Mouse (Mus musculus): ENCODE results near the gene Zp2. TPM values are rescaled to one million over a fixed set of nuclear protein-coding genes. Genes with fewer than 3 reads are reported as not detected.

The Zp2 gene
- total and polyA plus RNA-seq, 2 experiments from 2014 or later = not detected

DNA sequence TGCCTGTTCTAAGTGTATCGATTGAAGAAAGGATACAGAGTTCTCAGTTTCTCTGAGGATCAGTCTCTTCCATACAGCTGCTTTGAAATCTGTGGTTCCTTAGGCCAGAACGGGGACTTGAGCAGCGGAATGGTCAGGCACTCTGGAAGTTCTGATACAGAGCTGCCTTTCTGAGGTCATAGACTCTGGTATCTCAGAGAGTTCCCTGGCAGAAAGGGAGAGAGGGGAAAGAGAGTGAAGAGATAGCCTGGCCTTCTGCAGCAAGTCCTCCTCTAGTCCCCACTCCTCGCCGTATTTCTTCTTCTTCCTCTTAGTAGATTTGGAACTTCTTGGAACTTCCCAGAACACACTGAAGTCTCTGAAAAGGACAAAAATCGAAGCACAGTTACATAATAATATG is 49.9 kb downstream of the Zp2 start, which contains the start of gene Dnah3:
TSS of gene Dnah3 (minus strand) at position 101 of the 400 bp plus-strand sequence.
- H3K9me3 ChIP-seq (ENCODE audit: low read length) = no peaks in the 10 kb centered on the region
- ATAC-seq (ENCODE audit: low FRiP score) (no peak), DNase-seq (ENCODE audit: low spot score) (no peak)
- H3K27me3 ChIP-seq (ENCODE audit: insufficient read depth, low read length) = no peaks in the 10 kb centered on the region
- no peaks in the 10 kb centered on the region for H3K36me3 ChIP-seq (ENCODE audit: insufficient read depth, low read length)
- no peak within 1 kb of the TSS for H3K4me3 ChIP-seq (ENCODE audit: low read depth, low read length)
- H3K4me1 ChIP-seq (ENCODE audit: insufficient read depth, low read length) = no peaks in the 10 kb centered on the region
- H3K27ac ChIP-seq (ENCODE audit: low read depth, low read length) = no peak within 1 kb of the TSS
- no peak for TF ChIP-seq CTCF (IDR thresholded peaks at IDR 0.05)
- H3K4me2 ChIP-seq (ENCODE audit: low read depth, low read length, poor library complexity, severe bottlenecking) = no peak within 1 kb of the TSS
- no peak within 1 kb of the TSS for H3K9ac ChIP-seq (replicated peaks; ENCODE audit: low read length, poor library complexity, severe bottlenecking)
- 89% methylated on average over 6 of the region's 6 CpGs for WGBS

- Histone ChIP-seq H3K36me3 (ENCODE audit: insufficient read depth, low read length) (no peaks in the 10 kb centered on the region), H3K4me2 (ENCODE audit: low read depth, low read length, poor library complexity, severe bottlenecking) (no peak overlapping the region), H3K9ac (replicated peaks; ENCODE audit: low read length, poor library complexity, severe bottlenecking) (no peak overlapping the region), H3K4me1 (ENCODE audit: insufficient read depth, low read length) (no peaks in the 10 kb centered on the region), H3K9me3 (ENCODE audit: low read length) (no peaks in the 10 kb centered on the region), H3K27me3 (ENCODE audit: insufficient read depth, low read length) (no peaks in the 10 kb centered on the region), H3K27ac (ENCODE audit: low read depth, low read length) (no peak overlapping the region), H3K4me3 (ENCODE audit: low read depth, low read length) (no peak overlapping the region)
- TF ChIP-seq CTCF (IDR thresholded peaks at IDR 0.05) = no peak
- ATAC-seq (ENCODE audit: low FRiP score) (no peak), DNase-seq (ENCODE audit: low spot score) (no peak)
- 91% methylated on average over 3 of the region's 3 CpGs for WGBS
These were observed 50.9 kb downstream of the Zp2 start for GRCm38 (mm10) chr7:120094216-120094615.

GRCm38 (mm10) chr7:120093033-120093432 is 52.1 kb downstream of the Zp2 start:
- Histone ChIP-seq H3K4me2 (ENCODE audit: low read depth, low read length, poor library complexity, severe bottlenecking) (no peak overlapping the region), H3K9ac (replicated peaks; ENCODE audit: low read length, poor library complexity, severe bottlenecking) (no peak overlapping the region), H3K27ac (ENCODE audit: low read depth, low read length) (no peak overlapping the region), H3K9me3 (ENCODE audit: low read length) (no peaks in the 10 kb centered on the region), H3K36me3 (ENCODE audit: insufficient read depth, low read length) (no peaks in the 10 kb centered on the region), H3K27me3 (ENCODE audit: insufficient read depth, low read length) (no peaks in the 10 kb centered on the region), H3K4me1 (ENCODE audit: insufficient read depth, low read length) (no peaks in the 10 kb centered on the region), H3K4me3 (ENCODE audit: low read depth, low read length) (no peak overlapping the region)
- no peak for TF ChIP-seq CTCF (IDR thresholded peaks at IDR 0.05)
- 10% methylated on average over 5 of the region's 5 CpGs for WGBS
- DNase-seq (ENCODE audit: low spot score) (peak; percentile 19), ATAC-seq (ENCODE audit: low FRiP score) (no peak)

GRCm38 (mm10) chr7:120080177-120080576 is 64.9 kb downstream of the Zp2 start:
- no peaks in the 10 kb centered on the region for H3K36me3 ChIP-seq (ENCODE audit: insufficient read depth, low read length)
- no peaks in the 10 kb centered on the region for H3K27me3 ChIP-seq (ENCODE audit: insufficient read depth, low read length)
- no peaks in the 10 kb centered on the region for H3K4me1 ChIP-seq (ENCODE audit: insufficient read depth, low read length)
- H3K4me3 ChIP-seq (ENCODE audit: low read depth, low read length) = no peak overlapping the region
- no peak for ATAC-seq (ENCODE audit: low FRiP score)
- no peak overlapping the region for H3K9ac ChIP-seq (replicated peaks; ENCODE audit: low read length, poor library complexity, severe bottlenecking)
- no peak for DNase-seq (ENCODE audit: low spot score)
- WGBS = 77% methylated on average over 3 of the region's 3 CpGs
- no peak for TF ChIP-seq CTCF (IDR thresholded peaks at IDR 0.05)
- H3K27ac ChIP-seq (ENCODE audit: low read depth, low read length) = no peak overlapping the region
- H3K4me2 ChIP-seq (ENCODE audit: low read depth, low read length, poor library complexity, severe bottlenecking) = no peak overlapping the region
- H3K9me3 ChIP-seq (ENCODE audit: low read length) = no peaks in the 10 kb centered on the region

Other genes with a start within 250 kb of the Zp2 start
- gene Lyrm1, start 249.4 kb downstream of the Zp2 start, total RNA-seq (2014; rRNA removed) = 5.9 and 12.1 TPM in 2 replicates
- 25.5 and 27.4 TPM in 2 replicates for gene Lyrm1, start 249.4 kb downstream of the Zp2 start, polyA plus RNA-seq (2015; fragmentation: Nextera tagmentation; extraction: Ambion mirVana)
- 14.5 and 14.6 TPM in 2 replicates for gene Dcun1d3, start 249.0 kb downstream of the Zp2 start, total RNA-seq (2014; rRNA removed)
- 9.6 and 10.0 TPM in 2 replicates for gene Dcun1d3, start 249.0 kb downstream of the Zp2 start, polyA plus RNA-seq (2015; fragmentation: Nextera tagmentation; extraction: Ambion mirVana)
- 0.66 and 2.8 TPM in 2 replicates for gene Dnah3, start 50.0 kb downstream of the Zp2 start, total RNA-seq (2014; rRNA removed)
- 0.10 and 0.15 TPM in 2 replicates for gene Dnah3, start 50.0 kb downstream of the Zp2 start, polyA plus RNA-seq (2015; fragmentation: Nextera tagmentation; extraction: Ambion mirVana)
- 11.8 and 15.2 TPM in 2 replicates for gene Tmem159, start 42.9 kb downstream of the Zp2 start, total RNA-seq (2014; rRNA removed)
- gene Tmem159, start 42.9 kb downstream of the Zp2 start, polyA plus RNA-seq (2015; fragmentation: Nextera tagmentation; extraction: Ambion mirVana) = 17.5 and 17.6 TPM in 2 replicates
- not detected in 2 replicates for gene Anks4b, start 28.6 kb upstream of the Zp2 start, total RNA-seq (2014; rRNA removed)
- not detected in 2 replicates for gene Anks4b, start 28.6 kb upstream of the Zp2 start, polyA plus RNA-seq (2015; fragmentation: Nextera tagmentation; extraction: Ambion mirVana)
- 17.4 and 26.6 TPM in 2 replicates for gene Crym, start 56.8 kb upstream of the Zp2 start, total RNA-seq (2014; rRNA removed)
- 14.7 TPM in 2 replicates for gene Crym, start 56.8 kb upstream of the Zp2 start, polyA plus RNA-seq (2015; fragmentation: Nextera tagmentation; extraction: Ambion mirVana)
- not detected in 2 replicates for gene Abca14, start 58.7 kb upstream of the Zp2 start, total RNA-seq (2014; rRNA removed)
- gene Abca14, start 58.7 kb upstream of the Zp2 start, polyA plus RNA-seq (2015; fragmentation: Nextera tagmentation; extraction: Ambion mirVana) = not detected in 2 replicates
- gene Abca15, start 183.4 kb upstream of the Zp2 start, total RNA-seq (2014; rRNA removed) = 0.09 TPM in 1 of 2 replicates, not detected in the other
- not detected in 2 replicates for gene Abca15, start 183.4 kb upstream of the Zp2 start, polyA plus RNA-seq (2015; fragmentation: Nextera tagmentation; extraction: Ambion mirVana)